In the genomic region with DNA sequence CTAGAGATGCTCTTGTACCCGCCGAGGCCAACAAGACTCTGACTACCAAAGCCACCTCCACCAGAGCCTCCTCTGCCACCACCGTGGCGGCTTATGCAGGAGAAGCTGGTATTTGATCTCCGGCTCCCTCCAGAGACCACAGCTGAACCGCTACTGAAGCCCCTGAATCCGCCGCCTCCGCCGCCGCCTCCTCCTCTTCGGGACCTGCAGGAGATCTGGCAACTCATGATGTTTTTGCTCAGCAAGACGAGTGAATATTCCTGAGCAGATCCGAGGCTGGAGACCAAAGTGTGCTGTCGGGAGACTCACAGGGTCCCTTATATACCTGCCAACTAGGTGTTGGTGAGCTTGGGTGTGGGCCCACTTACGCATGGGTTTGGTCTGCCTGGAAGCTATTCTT, we compare ENCODE assay signal across 28 mouse cellular contexts. TPM values are rescaled to one million over a fixed set of nuclear protein-coding genes. Genes with fewer than 3 reads are reported as not detected.
DNase-seq lines count a peak whose midpoint lies in the region; TF ChIP-seq lines count a peak whose summit lies in the region.
"Had no signal": no experiment of that assay in that cellular context is flagged by ENCODE, and none has a peak within 500 bp of the region (broad histone marks: within the 10 kb centered on the region; RNA-seq: fewer than 3 reads in every experiment).

A gene (minus strand): TSS at position 295 of the 400 bp plus-strand sequence.

- peaks cover 46% of the 10 kb centered on the region for H3K27me3 ChIP-seq in E14TG2a.4 (ENCODE audit: insufficient read depth, low read length)
- H3K27me3 ChIP-seq: embryonic facial prominence, embryonic 13.5 days; forebrain, embryonic 12.5 days; forebrain, embryonic 15.5 days; hindbrain, embryonic 12.5 days; hindbrain, embryonic 15.5 days had no signal

- H3K9ac ChIP-seq in ES-E14 (ENCODE audit: insufficient read depth, low read depth, low read length, poor library complexity, severe bottlenecking): no peak within 1 kb of the TSS
- H3K9ac ChIP-seq: embryonic facial prominence, embryonic 13.5 days; forebrain, embryonic 12.5 days; forebrain, embryonic 15.5 days; hindbrain, embryonic 12.5 days; hindbrain, embryonic 15.5 days had no signal

- H3K4me1 ChIP-seq in E14TG2a.4 (replicated peaks; ENCODE audit: low read depth, low read length): 0 out of 2 replicates have a peak, but pooled peaks cover 10% of the 10 kb centered on the region
- H3K4me1 ChIP-seq in ES-E14 (ENCODE audit: control insufficient read depth in 2 of 2, insufficient read depth in 2 of 2, low read length in 2 of 2, poor library complexity in 1 of 2): no peaks in the 10 kb centered on the region
- H3K4me1 ChIP-seq: embryonic facial prominence, embryonic 10.5 days; embryonic facial prominence, embryonic 13.5 days; forebrain, embryonic 12.5 days; forebrain, embryonic 15.5 days; hindbrain, embryonic 12.5 days; hindbrain, embryonic 15.5 days had no signal

- H3K4me3 ChIP-seq in E14TG2a.4 (replicated peaks; ENCODE audit: low read length): peak within 1 kb of the TSS; percentile 68
- peak within 1 kb of the TSS; percentile 36 to 55; a peak in 3 of 4 replicates for H3K4me3 ChIP-seq in ES-E14 (ENCODE audit: insufficient read depth in 1 of 2, low read depth in 1 of 2, low read length in 2 of 2, poor library complexity in 1 of 2, severe bottlenecking in 1 of 2)
- H3K4me3 ChIP-seq: embryonic facial prominence, embryonic 10.5 days; embryonic facial prominence, embryonic 13.5 days; erythroblast, embryonic 14.5 days; forebrain, embryonic 12.5 days; forebrain, embryonic 15.5 days; hindbrain, embryonic 12.5 days; hindbrain, embryonic 15.5 days had no signal

- in situ Hi-C loops in ES-E14 (cut with MboI; ENCODE audit: low sequenced_read_pairs in 2 of 2, unreplicated experiment in 2 of 2): no loop called here

- no peak for TF ChIP-seq CTCF in E14TG2a.4 (conservative IDR thresholded peaks at IDR 0.05; ENCODE audit: low read length)

- H3K36me3 ChIP-seq in E14TG2a.4 (ENCODE audit: insufficient read depth, low read length) (no peaks in the 10 kb centered on the region), ES-E14 (ENCODE audit: control insufficient read depth, insufficient read depth, low read length, poor library complexity, severe bottlenecking) (no peaks in the 10 kb centered on the region)
- H3K36me3 ChIP-seq: embryonic facial prominence, embryonic 10.5 days; embryonic facial prominence, embryonic 13.5 days; forebrain, embryonic 12.5 days; forebrain, embryonic 15.5 days; G1E; hindbrain, embryonic 12.5 days; hindbrain, embryonic 15.5 days had no signal

- H3K9me3 ChIP-seq in E14TG2a.4 (ENCODE audit: low read length) (no peaks in the 10 kb centered on the region), ES-E14 (ENCODE audit: control insufficient read depth, insufficient read depth, low read depth, low read length) (no peaks in the 10 kb centered on the region)
- H3K9me3 ChIP-seq: embryonic facial prominence, embryonic 10.5 days; embryonic facial prominence, embryonic 13.5 days; forebrain, embryonic 12.5 days; forebrain, embryonic 15.5 days; hindbrain, embryonic 12.5 days; hindbrain, embryonic 15.5 days had no signal

- peak; percentile 51 to 53 for DNase-seq in layer of hippocampus, adult 18-20 months (ENCODE audit: low spot score in 2 of 2)
- DNase-seq in layer of hippocampus, adult 11-12 months (ENCODE audit: low spot score): no peak
- no peak for DNase-seq in ES-E14 (ENCODE audit: low read depth, low spot score)
- DNase-seq in layer of hippocampus, postnatal 36 days: peak; percentile 37 to 42
- DNase-seq in urinary bladder, postnatal 14 days (ENCODE audit: low spot score): no peak
- no peak for DNase-seq in gastrocnemius, postnatal 25 days
- DNase-seq: adrenal gland, adult 2 months; adrenal gland, postnatal 25 days; cerebellum, adult 11-12 months; cerebellum, adult 8-10 months; cerebellum, postnatal 36 days; embryo, embryonic 11 days; gastrocnemius, postnatal 10 days; heart, adult 11 months had no signal

- H3K27ac ChIP-seq in ES-E14 (ENCODE audit: insufficient read depth, low read depth, low read length, poor library complexity, severe bottlenecking): no peak within 1 kb of the TSS
- H3K27ac ChIP-seq: embryonic facial prominence, embryonic 10.5 days; embryonic facial prominence, embryonic 13.5 days; forebrain, embryonic 12.5 days; forebrain, embryonic 15.5 days; hindbrain, embryonic 12.5 days; hindbrain, embryonic 15.5 days had no signal

TF ChIP-seq in ES-E14, 5 proteins besides CTCF, POLR2A, EP300 and RAD21:
- no peak for TF ChIP-seq CHD2 (IDR thresholded peaks at IDR 0.05; ENCODE audit: low read depth, low read length)
- TF ChIP-seq HCFC1 (IDR thresholded peaks at IDR 0.05; ENCODE audit: borderline replicate concordance, insufficient read depth, low read length): no peak
- TF ChIP-seq ZNF384 (IDR thresholded peaks at IDR 0.05; ENCODE audit: low read depth, low read length): no peak
- TF ChIP-seq MAFK (IDR thresholded peaks at IDR 0.05; ENCODE audit: insufficient read depth, low read depth, low read length): no peak
- no peak for TF ChIP-seq ZC3H11A (IDR thresholded peaks at IDR 0.05; ENCODE audit: borderline replicate concordance, low read depth, low read length)

RNA-seq across cellular contexts. Expression of the gene that starts here (rescaled TPM):
- 10 to 100 TPM in 1 of 2 experiments, 1 to 10 TPM in 1; 7.3 to 10.5 TPM for total RNA-seq in layer of hippocampus, adult 18-20 months (2021)
- not detected in 2 replicates for total RNA-seq in ES-E14 (2012; rRNA removed)
- total RNA-seq in layer of hippocampus, postnatal 36 days (2021): 1 to 10 TPM; 4.6 to 6.4 TPM
- total RNA-seq in gastrocnemius, postnatal 25 days (2021): not detected
- total RNA-seq: adrenal gland, adult 2 months; adrenal gland, postnatal 25 days; G1E; gastrocnemius, adult 18-20 months; gastrocnemius, postnatal 10 days; gastrocnemius, postnatal 4 days; heart, adult 8-10 months; heart, postnatal 25 days; hematopoietic stem cell, adult 5-6 weeks had no signal

Comparison
In these comparisons a context has a peak if more than half of its experiments do, and no peak if none do; other contexts are left out.
1. DNase-seq: peak in layer of hippocampus, adult 18-20 months (2 of 2) and layer of hippocampus, postnatal 36 days (2 of 2); none in layer of hippocampus, adult 11-12 months (single experiment), ES-E14 (single experiment), urinary bladder, postnatal 14 days (single experiment) and gastrocnemius, postnatal 25 days (single experiment).